Mouse (Mus musculus) R1 (cell line): ENCODE measurements at regions not wholly inside any gene's neighbourhood (a gene's known extent, or its start where the extent isn't known, plus 50 kb on each side); places are given as distances from the start of the nearest gene placed in this dataset.

Experiments
- DNase-seq: peaks from one replicate; pipeline ENCODE4 v3.0.0-alpha.2; 2018; ENCODE audit warnings: low read depth, low spot score

DNA sequence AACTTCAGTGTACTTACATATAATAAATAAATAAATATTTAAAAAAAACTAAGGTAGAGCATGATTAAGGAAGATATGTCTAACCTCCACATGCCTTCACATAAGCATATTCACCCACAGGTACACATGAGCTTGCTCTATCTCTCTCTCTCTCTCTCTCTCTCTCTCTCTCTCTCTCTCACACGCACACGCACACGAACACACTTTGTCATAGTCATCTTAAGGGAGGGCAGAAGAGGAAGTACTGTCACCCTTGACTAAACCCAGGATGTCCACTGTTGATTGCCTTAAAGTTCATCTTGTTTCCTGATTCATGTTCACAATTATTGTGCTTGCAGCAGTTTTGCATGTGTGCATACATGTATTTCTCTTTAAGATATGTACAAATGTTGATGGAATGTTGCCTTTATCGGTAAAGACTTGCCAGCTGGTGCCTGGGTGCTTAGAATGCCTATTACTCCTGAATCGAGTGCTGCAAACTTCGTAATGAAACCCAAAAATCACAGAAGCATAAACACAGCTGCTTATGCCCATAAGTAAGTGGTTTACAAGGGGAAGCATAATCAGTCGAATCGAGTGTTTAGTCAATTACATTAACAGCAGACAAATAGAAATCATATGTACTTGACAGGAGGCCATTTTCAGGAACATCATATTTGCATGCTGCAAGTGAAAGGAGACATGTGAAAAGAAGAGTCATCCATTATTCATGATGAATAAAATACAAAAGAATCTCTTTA is 84.3 kb downstream of the Tmem168 start:
- DNase-seq = no peak

- no peak for DNase-seq
Measured at GRCm38 (mm10) chr6:13514126-13514525, 93.8 kb downstream of the Tmem168 start.

DNA sequence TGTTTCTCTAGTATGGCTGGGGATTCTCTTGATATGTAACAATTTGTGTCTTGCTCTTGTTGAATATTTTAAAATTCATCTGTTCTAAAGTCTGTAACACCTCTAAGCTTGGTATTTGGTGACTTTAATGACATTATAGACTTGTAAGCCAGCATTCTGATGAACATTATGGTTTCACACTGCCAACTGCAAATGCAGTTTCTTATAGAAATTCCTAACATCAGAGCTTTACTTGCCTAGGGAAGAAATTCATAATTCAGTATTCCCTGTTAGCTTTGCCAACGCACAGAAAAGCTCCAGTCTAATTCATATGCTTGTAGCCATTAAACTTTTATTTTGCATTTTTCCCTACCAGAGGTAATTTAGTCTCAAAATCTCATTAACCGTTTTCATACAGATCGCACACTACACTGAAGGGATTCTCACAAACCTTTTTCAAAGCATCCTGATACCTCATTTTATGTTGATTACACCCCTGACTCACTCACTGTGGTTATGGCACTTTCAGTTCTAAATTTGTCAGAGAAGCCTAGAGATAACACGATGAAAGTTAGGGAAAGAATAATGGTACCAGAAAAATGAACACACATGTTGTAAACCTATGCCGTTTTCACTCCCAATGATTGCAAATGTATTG is 131.3 kb downstream of the Tmem168 start:
- no peak for DNase-seq

DNA sequence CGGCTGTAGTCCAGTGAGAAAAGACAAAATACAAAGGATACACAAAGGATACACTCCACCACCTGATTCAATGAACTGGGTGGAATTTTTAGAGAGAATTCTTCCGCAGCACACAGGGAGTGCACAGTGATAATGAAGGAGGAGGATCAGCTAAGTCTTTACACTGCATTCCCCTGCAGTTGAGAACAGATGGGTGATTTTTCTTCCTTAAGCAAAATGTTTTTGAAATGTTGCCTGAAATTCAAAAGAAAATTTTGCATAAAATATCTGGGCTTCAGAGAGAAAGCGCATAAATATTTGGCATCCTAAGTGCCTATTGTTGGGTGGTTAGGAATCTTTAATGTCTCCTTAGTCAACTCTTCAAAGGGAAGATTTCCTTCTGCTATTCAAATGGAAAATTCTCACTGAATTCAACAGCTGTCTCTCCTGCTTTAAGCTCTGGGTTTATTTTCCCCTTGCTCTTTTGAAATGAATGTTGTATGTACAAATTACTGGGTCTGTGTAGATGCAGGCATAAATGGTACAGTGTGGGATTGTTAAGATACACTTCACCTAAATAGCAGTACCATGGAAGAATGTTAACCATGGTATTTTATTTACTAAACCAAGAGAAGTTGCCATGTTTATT is 158.6 kb downstream of the Tmem168 start:
- DNase-seq = peak; percentile 5

GRCm38 (mm10) chr6:13413768-13414167 is 189.0 kb upstream of the Vwde start:
- DNase-seq = peak; percentile 49

DNA sequence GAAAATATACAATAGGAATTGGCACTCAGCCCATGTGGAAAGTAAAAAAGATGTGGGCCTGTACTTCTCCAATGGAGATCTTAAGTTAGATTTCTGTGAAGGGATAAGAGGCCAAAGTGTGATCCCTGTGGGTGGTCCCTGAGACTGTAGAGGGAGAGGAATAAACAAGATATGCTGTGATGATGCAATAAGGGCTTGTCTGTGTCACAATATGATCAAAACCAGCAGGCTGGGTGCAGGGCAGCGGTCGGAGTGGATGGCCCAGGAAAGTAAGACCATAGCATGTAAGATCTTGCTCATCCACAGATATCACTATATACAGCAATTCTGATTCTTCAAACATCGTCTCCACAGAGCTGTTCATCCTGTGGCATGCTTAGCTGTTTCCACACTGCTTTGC is 188.3 kb upstream of the Vwde start:
- DNase-seq = no peak

GRCm38 (mm10) chr6:13384469-13384868 is 159.7 kb upstream of the Vwde start:
- DNase-seq = no peak

- no peak for DNase-seq
Measured at GRCm38 (mm10) chr6:13383211-13383610, 158.4 kb upstream of the Vwde start.

DNA sequence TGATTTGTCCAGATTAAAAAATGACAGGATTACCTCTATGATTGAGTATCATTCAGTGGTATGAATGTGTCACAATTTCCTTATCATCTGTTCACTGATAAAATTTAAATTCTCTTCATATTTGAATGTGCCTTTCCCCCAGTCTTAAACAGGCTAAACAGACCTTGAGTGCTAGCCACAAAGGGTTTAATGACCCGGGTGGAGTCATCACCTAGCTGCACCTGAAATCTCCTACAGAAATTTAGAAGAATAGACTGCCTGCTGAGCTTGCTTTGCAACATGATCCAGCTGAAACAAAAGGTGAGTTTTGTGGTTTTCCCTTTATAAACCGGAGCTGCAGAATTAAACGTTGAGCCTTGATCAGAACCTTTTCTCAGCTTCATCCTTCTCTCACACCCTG is 156.1 kb upstream of the Vwde start:
- DNase-seq = peak; percentile 46

DNA sequence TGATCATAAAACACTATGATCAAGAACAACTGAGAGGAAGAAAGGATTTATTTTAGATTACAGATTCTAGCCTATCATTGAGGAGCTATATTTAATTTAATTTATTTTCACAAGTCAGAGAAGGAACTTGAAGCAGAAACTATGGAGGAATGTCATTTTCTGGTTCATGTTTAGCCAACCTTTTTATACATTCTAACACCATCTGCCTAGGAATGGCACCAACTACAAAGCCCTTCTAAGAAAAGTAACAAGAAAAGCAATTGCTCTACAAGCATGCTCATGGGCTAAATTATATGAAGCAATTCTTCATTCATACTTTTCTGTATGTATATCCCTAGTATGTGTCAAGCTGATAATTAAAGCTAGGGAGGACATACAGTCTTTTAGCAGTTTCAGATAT is 155.0 kb upstream of the Vwde start:
- no peak for DNase-seq

DNA sequence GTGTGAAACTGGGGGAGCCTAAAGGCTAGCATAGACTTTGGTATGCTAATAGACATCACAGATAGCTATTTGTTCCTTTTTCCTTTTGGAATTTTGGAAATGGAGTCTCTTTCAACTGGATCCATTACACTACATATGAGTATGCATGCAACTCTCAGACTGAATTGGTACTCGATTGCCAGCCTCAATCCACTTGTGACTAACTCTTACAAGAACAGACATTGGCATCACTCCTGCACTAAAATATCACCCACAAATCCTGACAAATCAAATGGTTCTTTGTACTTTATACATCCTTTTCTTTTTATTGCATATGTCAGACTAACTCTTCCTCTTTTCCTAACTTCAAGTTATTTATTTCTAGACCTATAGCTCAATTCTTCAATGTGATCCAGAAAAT is 149.1 kb upstream of the Vwde start:
- DNase-seq = no peak

DNA sequence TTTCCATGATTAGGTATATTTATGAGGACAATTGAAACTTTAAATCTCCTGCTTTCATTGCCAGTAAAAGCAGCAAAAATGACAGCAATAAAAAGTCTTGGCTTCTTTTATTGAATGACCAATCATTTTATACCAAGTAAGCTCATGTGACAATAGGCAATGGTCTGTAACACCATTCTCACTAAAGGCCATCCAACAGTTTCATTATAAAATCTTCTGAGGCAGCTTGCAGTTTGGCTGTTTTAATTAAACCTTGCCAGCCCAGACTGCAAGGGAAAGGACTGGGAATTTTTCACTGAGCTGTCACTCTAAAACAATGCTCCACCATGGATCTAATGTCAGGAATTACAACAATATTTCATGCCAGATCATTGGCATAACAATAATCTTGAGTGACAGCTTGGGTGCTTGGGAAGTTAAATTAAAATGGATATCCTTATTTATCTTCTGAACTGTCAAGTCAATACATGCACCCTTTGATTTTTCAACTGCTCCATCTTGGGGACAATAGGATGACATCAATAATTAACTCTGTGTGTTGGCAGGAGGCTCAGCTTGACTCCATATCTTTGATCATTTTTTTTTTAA is 145.0 kb upstream of the Vwde start:
- DNase-seq = no peak
